In the genomic region with DNA sequence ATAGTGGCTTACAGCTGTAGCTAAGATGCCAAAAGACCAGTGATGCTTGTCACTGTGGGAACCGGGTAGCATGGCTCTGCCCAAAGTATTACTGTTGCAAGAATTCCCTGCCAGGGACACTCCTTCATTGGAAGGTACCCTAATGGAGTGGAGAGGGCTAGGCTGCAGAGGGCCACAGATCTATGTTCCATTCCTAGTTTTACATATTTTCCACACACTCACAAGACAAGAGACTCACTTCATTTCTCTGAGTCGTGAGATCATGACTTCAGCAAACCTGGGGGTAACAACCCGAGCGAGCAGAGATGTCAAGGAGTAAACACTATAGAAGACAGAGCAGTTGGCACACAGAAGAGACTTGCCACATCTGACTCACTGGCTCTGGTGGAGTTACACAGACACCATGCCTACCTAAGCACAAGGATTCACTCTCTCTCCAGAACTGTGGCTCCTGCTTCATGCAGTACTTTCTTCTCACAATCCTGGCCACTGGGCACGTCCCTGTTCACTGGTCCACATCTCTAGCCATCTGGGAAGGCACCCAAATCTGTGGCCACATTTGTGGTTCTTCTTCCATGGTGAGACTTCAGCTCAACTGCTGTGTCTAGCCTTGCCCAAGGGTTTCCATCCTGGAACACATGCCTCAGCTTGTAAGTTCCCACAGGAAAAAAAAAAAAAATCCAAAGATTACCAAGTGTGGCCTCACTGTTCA, we compare ENCODE assay signal across 18 mouse cellular contexts. TPM values are rescaled to one million over a fixed set of nuclear protein-coding genes. Genes with fewer than 3 reads are reported as not detected.
A peak's percentile ranks its signal among the peaks of the same experiment; 100 is the strongest.
DNase-seq lines count a peak whose midpoint lies in the region; ATAC-seq lines count a peak whose summit lies in the region.
"Had no signal": no experiment of that assay in that cellular context is flagged by ENCODE, and none has a peak within 500 bp of the region (broad histone marks: within the 10 kb centered on the region; RNA-seq: fewer than 3 reads in every experiment).

No protein-coding gene starts in this region.

- no peak overlapping the region for H3K9ac ChIP-seq in heart, embryonic 13.5 days
- H3K9ac ChIP-seq in embryonic facial prominence, embryonic 12.5 days = no peak overlapping the region
- H3K9ac ChIP-seq: heart, embryonic 15.5 days; kidney, embryonic 15.5 days; liver, embryonic 12.5 days; neural tube, embryonic 15.5 days had no signal

- intact Hi-C loops in heart, postnatal 36 days (cut with DNase I) = no loop called here
- intact Hi-C loops in left cerebral cortex, postnatal 10 days (cut with DNase I) = no loop called here

- H3K4me1 ChIP-seq in heart, embryonic 13.5 days = peaks cover 76% of the 10 kb centered on the region
- peaks cover 32% of the 10 kb centered on the region for H3K4me1 ChIP-seq in embryonic facial prominence, embryonic 12.5 days
- H3K4me1 ChIP-seq in limb, embryonic 10.5 days = peaks cover 31% of the 10 kb centered on the region
- H3K4me1 ChIP-seq: liver, embryonic 12.5 days had no signal

- WGBS in heart, embryonic 13.5 days = 84% methylated on average over 5 of the region's 5 CpGs
- 87% methylated on average over 5 of the region's 5 CpGs for WGBS in embryonic facial prominence, embryonic 12.5 days
- WGBS in limb, embryonic 10.5 days = 92% methylated on average over 5 of the region's 5 CpGs

- no peaks in the 10 kb centered on the region for H3K36me3 ChIP-seq in heart, embryonic 13.5 days
- no peaks in the 10 kb centered on the region for H3K36me3 ChIP-seq in embryonic facial prominence, embryonic 12.5 days
- H3K36me3 ChIP-seq in limb, embryonic 10.5 days = no peaks in the 10 kb centered on the region
- H3K36me3 ChIP-seq: heart, embryonic 15.5 days; kidney, embryonic 15.5 days; liver, embryonic 12.5 days; neural tube, embryonic 15.5 days had no signal

- H3K4me3 ChIP-seq in heart, embryonic 13.5 days = no peak overlapping the region
- no peak overlapping the region for H3K4me3 ChIP-seq in embryonic facial prominence, embryonic 12.5 days
- H3K4me3 ChIP-seq in limb, embryonic 10.5 days = no peak overlapping the region
- H3K4me3 ChIP-seq: heart, embryonic 15.5 days; kidney, embryonic 15.5 days; liver, embryonic 12.5 days; neural tube, embryonic 15.5 days had no signal

- no peak for ATAC-seq in heart, embryonic 13.5 days (ENCODE audit: extremely low read depth, insufficient number of reproducible peaks, low FRiP score, low TSS enrichment)
- ATAC-seq in embryonic facial prominence, embryonic 12.5 days (ENCODE audit: insufficient number of reproducible peaks, insufficient read depth, low FRiP score, low TSS enrichment) = no peak
- ATAC-seq: hindbrain, postnatal 0 days; liver, embryonic 12.5 days had no signal

- H3K9me3 ChIP-seq in heart, embryonic 13.5 days = no peaks in the 10 kb centered on the region
- no peaks in the 10 kb centered on the region for H3K9me3 ChIP-seq in embryonic facial prominence, embryonic 12.5 days
- no peaks in the 10 kb centered on the region for H3K9me3 ChIP-seq in limb, embryonic 10.5 days (replicated peaks)
- H3K9me3 ChIP-seq: heart, embryonic 15.5 days; kidney, embryonic 15.5 days; liver, embryonic 12.5 days; neural tube, embryonic 15.5 days had no signal

- no peaks in the 10 kb centered on the region for H3K27me3 ChIP-seq in heart, embryonic 13.5 days (replicated peaks)
- H3K27me3 ChIP-seq in embryonic facial prominence, embryonic 12.5 days = no peaks in the 10 kb centered on the region
- H3K27me3 ChIP-seq in limb, embryonic 10.5 days (ENCODE audit: low read depth, poor library complexity, severe bottlenecking) = no peaks in the 10 kb centered on the region
- H3K27me3 ChIP-seq: heart, embryonic 15.5 days; kidney, embryonic 15.5 days; liver, embryonic 12.5 days; neural tube, embryonic 15.5 days had no signal

- peak overlapping the region; percentile 40 for H3K27ac ChIP-seq in heart, embryonic 13.5 days (replicated peaks)
- peak overlapping the region; percentile 77 for H3K27ac ChIP-seq in embryonic facial prominence, embryonic 12.5 days
- peak overlapping the region; percentile 37; the same call in 1 of the 2 replicates for H3K27ac ChIP-seq in limb, embryonic 10.5 days
- H3K27ac ChIP-seq: kidney, embryonic 15.5 days; liver, embryonic 12.5 days; neural tube, embryonic 15.5 days had no signal

- H3K4me2 ChIP-seq in heart, embryonic 13.5 days = no peak overlapping the region
- no peak overlapping the region for H3K4me2 ChIP-seq in embryonic facial prominence, embryonic 12.5 days (replicated peaks)
- H3K4me2 ChIP-seq: heart, embryonic 15.5 days; kidney, embryonic 15.5 days; liver, embryonic 12.5 days; neural tube, embryonic 15.5 days had no signal

- no peak for DNase-seq in heart, postnatal 36 days
- peak; percentile 28 for DNase-seq in 416B (ENCODE audit: low read depth)
- no peak for DNase-seq in limb, embryonic 10.5 days (ENCODE audit: low spot score)
- no peak for DNase-seq in kidney, postnatal 25 days
- DNase-seq in left cerebral cortex, postnatal 10 days (ENCODE audit: extremely low spot score in 1 of 2, low spot score in 2 of 2) = no peak
- DNase-seq in cerebellum, postnatal 36 days = no peak
- DNase-seq: adrenal gland, adult 8-10 months; cerebellum, adult 11-12 months; gastrocnemius, postnatal 36 days; retina, postnatal 1 day; thymus, postnatal 4 days had no signal

RNA-seq across cellular contexts. Expression of a gene that starts 31.9 kb away (rescaled TPM):
- 29.5 and 33.3 TPM in 2 replicates for polyA plus RNA-seq in heart, embryonic 13.5 days (2015; fragmentation: Nextera tagmentation; extraction: Ambion mirVana)
- 10 to 100 TPM; 14.5 to 21.3 TPM for total RNA-seq in heart, postnatal 36 days (2021)
- 25.4 and 25.6 TPM in 2 replicates for polyA plus RNA-seq in embryonic facial prominence, embryonic 12.5 days (2016; fragmentation: Nextera tagmentation; extraction: Ambion mirVana)
- 11.4 and 15.3 TPM in 2 replicates for polyA plus RNA-seq in limb, embryonic 10.5 days (2016; fragmentation: Nextera tagmentation; extraction: Ambion mirVana)
- total RNA-seq in left cerebral cortex, postnatal 10 days (2021) = 10 to 100 TPM; 15.0 to 16.0 TPM
